16 mouse cellular contexts compared by ENCODE assay signal in genomic region chr8:120039313-120039919, GRCm38 (mm10). TPM values are rescaled to one million over a fixed set of nuclear protein-coding genes. Genes with fewer than 3 reads are reported as not detected.
A peak's percentile ranks its signal among the peaks of the same experiment; 100 is the strongest.
DNase-seq lines count a peak whose midpoint lies in the region; TF ChIP-seq lines count a peak whose summit lies in the region.
"Had no signal": no experiment of that assay in that cellular context is flagged by ENCODE, and none has a peak within 500 bp of the region (broad histone marks: within the 10 kb centered on the region; RNA-seq: fewer than 3 reads in every experiment).

No protein-coding gene starts in this region.

- H3K36me3 ChIP-seq in heart, embryonic 10.5 days = no peaks in the 10 kb centered on the region
- H3K36me3 ChIP-seq: forebrain, embryonic 12.5 days; limb, embryonic 15.5 days; stomach, embryonic 15.5 days had no signal

- no peak overlapping the region for H3K4me3 ChIP-seq in heart, embryonic 10.5 days
- H3K4me3 ChIP-seq in bone marrow, adult 2 months (replicated peaks; ENCODE audit: control insufficient read depth, low read depth, low read length) = no peak overlapping the region
- H3K4me3 ChIP-seq in olfactory bulb, adult 2 months (ENCODE audit: insufficient read depth, low read depth, low read length) = no peak overlapping the region
- H3K4me3 ChIP-seq: forebrain, embryonic 12.5 days; limb, embryonic 15.5 days; stomach, embryonic 15.5 days had no signal

- H3K27me3 ChIP-seq in heart, embryonic 10.5 days (ENCODE audit: insufficient read depth, poor library complexity, severe bottlenecking) = peaks cover 44% of the 10 kb centered on the region
- H3K27me3 ChIP-seq: forebrain, embryonic 12.5 days; limb, embryonic 15.5 days; stomach, embryonic 15.5 days had no signal

- H3K4me1 ChIP-seq in heart, embryonic 10.5 days = peaks cover 58% of the 10 kb centered on the region
- H3K4me1 ChIP-seq in bone marrow, adult 2 months (ENCODE audit: control insufficient read depth, insufficient read depth, low read length) = peaks cover 3% of the 10 kb centered on the region; the same call in 1 of the 2 replicates
- peaks cover 23% of the 10 kb centered on the region for H3K4me1 ChIP-seq in olfactory bulb, adult 2 months (ENCODE audit: control insufficient read depth, insufficient read depth, low read length)

- intact Hi-C loops in heart, postnatal 14 days (cut with DNase I) = no loop called here

- peak overlapping the region; percentile 1; the same call in 1 of the 2 replicates for H3K27ac ChIP-seq in heart, embryonic 10.5 days
- H3K27ac ChIP-seq in bone marrow, adult 2 months (ENCODE audit: control insufficient read depth, insufficient read depth, low read depth, low read length, poor library complexity) = peak overlapping the region; percentile 8; the same call in 1 of the 2 replicates
- H3K27ac ChIP-seq in olfactory bulb, adult 2 months (ENCODE audit: insufficient read depth, low read depth, low read length) = peak overlapping the region; percentile 7; the same call in 1 of the 2 replicates
- H3K27ac ChIP-seq: forebrain, embryonic 12.5 days; limb, embryonic 15.5 days; stomach, embryonic 15.5 days had no signal

- no peaks in the 10 kb centered on the region for H3K9me3 ChIP-seq in heart, embryonic 10.5 days
- H3K9me3 ChIP-seq: forebrain, embryonic 12.5 days; limb, embryonic 15.5 days; stomach, embryonic 15.5 days had no signal

- no peak for DNase-seq in heart, embryonic 10.5 days (ENCODE audit: low spot score)
- no peak for DNase-seq in heart, postnatal 14 days
- peak; percentile 36 for DNase-seq in kidney, postnatal 10 days
- no peak for DNase-seq in kidney, postnatal 25 days
- no peak for DNase-seq in cerebellum, postnatal 14 days
- DNase-seq: adrenal gland, adult 8-10 months; cerebellum, adult 11 months; gastrocnemius, postnatal 25 days; midbrain, embryonic 14.5 days; thymus, adult 18-20 months; thymus, postnatal 4 days had no signal

- no peak for TF ChIP-seq POLR2A in bone marrow, adult 2 months (IDR thresholded peaks at IDR 0.05; ENCODE audit: borderline replicate concordance, control insufficient read depth, low read depth, low read length)
- TF ChIP-seq POLR2A in olfactory bulb, adult 2 months (IDR thresholded peaks at IDR 0.05; ENCODE audit: insufficient read depth, low read depth, low read length) = no peak

- no peak for TF ChIP-seq CTCF in bone marrow, adult 2 months (IDR thresholded peaks at IDR 0.05; ENCODE audit: control insufficient read depth, insufficient read depth, low read length)
- TF ChIP-seq CTCF in olfactory bulb, adult 2 months (IDR thresholded peaks at IDR 0.05; ENCODE audit: insufficient read depth, low read depth, low read length) = no peak

- WGBS in heart, embryonic 10.5 days = 63% methylated on average over 11 of the region's 11 CpGs
- 80% methylated on average over 11 of the region's 11 CpGs for WGBS in bone marrow, adult 2 months
- WGBS in olfactory bulb, adult 2 months = 81% methylated on average over 11 of the region's 11 CpGs

RNA-seq across cellular contexts. Expression of gene Crispld2, which starts 47.2 kb away (rescaled TPM):
- 3.2 and 9.7 TPM in 2 replicates for polyA plus RNA-seq in heart, embryonic 10.5 days (2016; fragmentation: Nextera tagmentation; extraction: Ambion mirVana)
- 10 to 100 TPM; 16.9 to 17.6 TPM for total RNA-seq in heart, postnatal 14 days (2021)
- polyA plus RNA-seq in bone marrow, adult 2 months (2011; ENCODE audit: insufficient read depth, insufficient read length, low replicate concordance, missing spikeins) = 4.9 and 17.2 TPM in 2 replicates
- not detected in 2 replicates for polyA plus RNA-seq in olfactory bulb, adult 2 months (2012; ENCODE audit: insufficient read depth, insufficient read length, low replicate concordance, missing spikeins)
